Mouse (Mus musculus) bone marrow, adult 2 months (tissue): ENCODE measurements at regions not wholly inside any gene's neighbourhood (a gene's known extent, or its start where the extent isn't known, plus 50 kb on each side); places are given as distances from the start of the nearest gene placed in this dataset.

ENCODE experiments used
- CTCF ChIP-seq: fragments of 200-500 bp; IDR thresholded peaks from 2 replicates; pipeline ENCODE4 v1.5.1; 2011; ENCODE audit warnings: low read length, control low read depth; ENCODE audit not compliant: control insufficient read depth, insufficient read depth
- POLR2A ChIP-seq: fragments of 200-500 bp; IDR thresholded peaks from 2 replicates; pipeline ENCODE4 v1.6.1; 2011; ENCODE audit warnings: low read depth, mild to moderate bottlenecking, control low read depth, low read length, borderline replicate concordance; ENCODE audit not compliant: control insufficient read depth

- TF ChIP-seq CTCF (no peak), POLR2A (no peak)
Measured at GRCm38 (mm10) chr15:36669748-36670147, 337.8 kb downstream of the Zfp706 start.
